Mouse (Mus musculus): ENCODE measurements around the gene Palm2. TPM values are rescaled to one million over a fixed set of nuclear protein-coding genes. Genes with fewer than 3 reads are reported as not detected.
A peak's percentile ranks its signal among the peaks of the same experiment; 100 is the strongest.

The Palm2 gene
- total RNA-seq, 2 experiments from 2014 or later = 45.6 to 56.3 TPM

DNA sequence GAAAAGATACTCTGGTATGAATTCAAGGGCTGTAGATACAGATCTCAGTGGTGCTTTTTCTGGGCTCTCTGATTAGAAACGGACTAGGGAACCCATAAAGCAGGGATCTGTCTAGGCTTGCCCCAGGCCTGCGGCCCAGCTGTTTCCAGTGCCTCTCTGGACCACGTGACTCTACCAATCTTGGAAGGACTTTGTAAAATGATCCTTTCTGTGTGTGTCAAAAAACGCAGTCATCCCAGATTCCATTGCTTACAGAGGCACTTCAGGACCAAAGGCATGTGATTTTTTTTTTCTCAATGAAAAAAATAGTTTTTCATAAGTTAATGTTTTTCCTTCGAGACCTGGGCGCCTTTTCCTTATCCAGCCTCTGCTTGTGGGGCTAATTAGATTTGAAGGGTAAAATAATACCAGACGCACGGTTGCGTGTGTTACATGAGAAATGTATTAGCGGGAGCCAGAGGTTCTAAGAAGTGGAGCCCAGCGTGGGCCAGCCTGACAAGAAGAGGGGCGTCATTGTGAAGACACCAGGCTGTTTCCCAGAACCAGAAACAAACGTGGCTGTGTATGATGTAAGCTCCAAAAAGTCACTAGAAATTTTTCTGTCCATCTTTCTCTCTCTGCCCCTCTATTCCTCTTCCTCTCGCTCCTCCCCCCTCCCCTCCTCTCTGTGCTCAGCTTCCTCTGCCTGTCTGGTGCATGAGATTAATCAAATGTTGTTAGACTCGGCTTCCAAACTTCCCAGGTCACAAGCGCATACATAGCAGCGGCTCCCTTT lies 177.4 kb downstream of the Palm2 start:
- no peak for DNase-seq (ENCODE audit: low spot score in 2 of 2)

DNA sequence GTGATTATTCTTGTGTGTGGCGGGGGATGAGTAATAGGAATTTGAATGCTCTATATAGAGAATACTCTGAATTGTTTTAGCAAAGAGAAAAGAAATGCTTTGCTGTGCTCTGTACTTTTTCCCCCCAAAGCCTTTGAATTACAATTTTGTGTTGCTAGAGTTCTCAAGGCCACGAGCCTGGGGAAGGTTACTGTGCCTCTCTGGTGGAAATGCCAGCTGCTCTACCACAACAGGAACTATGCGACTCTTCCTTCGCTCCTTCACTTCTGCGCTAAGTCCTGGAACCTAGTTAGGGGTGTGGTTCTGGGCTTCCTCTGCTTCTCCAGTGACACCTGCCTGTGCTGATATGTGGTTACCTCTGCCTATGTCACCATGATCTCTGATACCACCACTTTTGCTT lies 178.7 kb downstream of the Palm2 start:
- no peak for DNase-seq (ENCODE audit: low spot score in 2 of 2)

DNA sequence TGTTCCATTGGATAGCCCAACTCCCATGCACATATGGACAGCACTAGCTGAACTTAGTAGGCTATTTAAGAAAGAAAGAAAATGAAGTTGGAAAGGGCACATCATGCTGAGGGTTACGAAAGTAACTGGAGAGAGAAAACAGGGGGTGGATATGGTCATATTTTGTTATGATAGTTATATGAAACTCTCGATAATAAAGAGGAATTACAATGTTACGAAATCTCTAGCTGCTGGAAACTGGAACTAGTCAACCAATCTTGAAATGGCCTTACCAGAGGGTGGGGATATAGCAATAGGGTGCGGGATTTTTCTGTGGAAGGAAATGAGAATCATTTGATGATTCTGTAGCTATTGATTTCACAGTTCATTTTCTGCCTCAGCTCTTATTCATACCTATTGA lies 180.6 kb downstream of the Palm2 start:
- DNase-seq (ENCODE audit: low spot score in 2 of 2) = no peak

DNA sequence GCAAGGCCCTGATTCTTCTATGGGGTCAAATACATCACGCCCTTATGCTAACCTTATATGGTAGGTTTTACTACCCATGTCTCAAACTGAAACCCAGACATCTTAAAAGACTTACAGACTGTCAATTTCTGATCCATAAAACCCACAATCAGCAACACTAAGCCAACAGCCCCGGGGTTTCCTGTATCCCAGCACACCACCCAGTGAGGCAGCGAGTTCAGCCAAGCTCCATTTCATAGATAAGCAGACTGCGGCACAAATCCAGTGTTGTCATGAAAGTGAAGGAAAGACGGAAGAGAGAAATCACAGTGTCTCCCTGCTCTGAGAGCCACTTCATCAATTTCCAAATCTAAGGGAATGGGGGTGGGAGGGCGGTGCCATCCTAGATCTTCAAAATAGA lies 184.7 kb downstream of the Palm2 start:
- DNase-seq (ENCODE audit: low spot score in 2 of 2) = no peak

DNA sequence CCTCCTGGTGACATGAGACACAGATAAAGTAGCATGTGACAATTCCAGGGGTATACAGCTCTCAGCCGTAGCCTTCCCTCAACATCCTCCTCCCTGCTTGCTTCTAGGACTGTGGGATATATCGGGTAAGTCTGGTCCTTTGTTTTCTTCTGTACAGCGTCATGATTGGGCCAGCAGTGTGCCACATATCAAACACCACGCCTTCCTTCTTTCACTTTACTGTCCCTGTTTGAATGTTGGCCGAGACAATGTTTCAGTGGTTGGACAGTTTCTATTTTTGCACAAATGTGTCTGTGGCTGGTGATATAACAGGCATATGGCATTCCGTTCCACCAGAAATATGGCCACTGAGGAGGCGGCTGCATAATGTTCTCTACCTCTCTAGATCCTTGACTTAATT lies 188.8 kb downstream of the Palm2 start:
- DNase-seq (ENCODE audit: low spot score in 2 of 2) = no peak

DNA sequence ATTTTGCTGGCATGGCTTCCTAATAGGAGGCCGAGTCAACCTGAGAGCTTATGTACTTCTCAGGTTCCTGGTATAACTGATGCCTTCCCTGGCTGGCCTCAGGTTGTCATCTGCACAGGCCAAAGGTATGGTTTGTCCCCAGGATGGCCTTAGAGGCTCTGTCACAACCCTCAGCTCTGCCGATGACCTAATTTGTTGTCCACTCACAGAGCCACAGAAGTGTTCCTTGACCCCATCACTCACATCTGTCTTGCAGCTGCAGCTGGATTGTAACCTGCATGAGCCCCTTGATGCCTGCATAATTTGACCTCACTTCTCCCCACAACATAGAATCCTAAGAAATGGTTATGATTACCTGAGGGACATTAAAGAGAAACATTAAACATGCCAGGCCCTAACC lies 190.8 kb downstream of the Palm2 start:
- no peak for DNase-seq (ENCODE audit: low spot score in 2 of 2)

DNA sequence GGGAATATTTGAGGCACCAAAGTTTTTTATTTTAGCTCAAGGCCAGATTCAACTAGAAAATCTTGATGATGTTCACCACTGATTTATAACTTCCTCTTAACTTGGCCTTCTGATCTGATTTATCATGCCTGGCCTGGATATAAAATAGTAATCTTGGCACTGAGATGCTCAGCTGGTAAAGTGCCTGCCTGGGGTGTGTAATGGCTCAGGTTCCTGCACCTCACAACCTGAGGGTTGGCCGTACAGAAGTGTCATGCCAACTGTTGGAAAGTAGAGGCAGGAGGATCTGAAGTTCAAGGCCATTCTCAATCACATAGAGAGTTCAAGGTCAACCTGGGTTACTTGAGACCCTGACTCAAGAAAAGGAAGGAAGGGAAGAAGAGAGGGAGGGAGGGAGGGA lies 191.3 kb downstream of the Palm2 start:
- DNase-seq (ENCODE audit: low spot score in 2 of 2) = no peak

DNA sequence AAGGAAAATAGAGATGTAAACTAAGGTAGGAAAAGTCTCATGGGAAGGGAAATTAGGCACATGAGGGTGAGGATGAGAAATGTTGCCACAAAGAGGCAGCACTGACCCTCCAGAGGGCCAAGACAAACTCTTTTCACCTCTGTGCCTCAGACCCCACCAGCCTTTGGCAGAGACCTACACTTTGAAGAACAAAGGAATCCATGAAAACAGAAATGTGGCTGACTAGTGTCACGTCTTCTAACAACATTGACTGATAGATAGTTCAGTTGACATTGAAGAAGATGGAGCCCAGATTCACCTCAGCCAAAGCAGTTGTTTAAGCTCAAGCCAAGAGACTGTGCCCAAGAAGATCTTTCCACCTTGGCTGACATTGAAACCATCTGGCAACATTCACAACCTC lies 191.7 kb downstream of the Palm2 start:
- DNase-seq (ENCODE audit: low spot score in 2 of 2) = no peak

DNA sequence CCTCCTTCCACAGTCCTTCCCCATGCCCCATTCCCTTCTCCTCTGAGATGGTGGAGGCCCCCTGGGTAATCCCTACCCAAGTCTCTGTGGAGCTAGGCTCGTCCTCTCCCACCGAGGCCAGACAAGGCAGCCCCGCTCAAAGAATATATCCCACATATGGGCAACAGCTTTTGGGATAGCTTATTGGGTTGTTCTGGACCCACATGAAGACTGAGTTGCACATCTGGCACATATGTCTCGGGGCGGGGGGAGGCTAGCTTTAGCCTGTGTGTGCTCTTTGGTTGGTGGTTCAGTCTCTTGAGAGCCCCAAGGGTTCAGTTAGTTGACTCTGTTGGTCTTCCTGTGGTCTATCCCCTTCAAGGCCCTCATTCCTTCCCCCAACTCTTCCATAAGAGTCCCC lies 192.9 kb downstream of the Palm2 start:
- no peak for DNase-seq (ENCODE audit: low spot score in 2 of 2)

DNA sequence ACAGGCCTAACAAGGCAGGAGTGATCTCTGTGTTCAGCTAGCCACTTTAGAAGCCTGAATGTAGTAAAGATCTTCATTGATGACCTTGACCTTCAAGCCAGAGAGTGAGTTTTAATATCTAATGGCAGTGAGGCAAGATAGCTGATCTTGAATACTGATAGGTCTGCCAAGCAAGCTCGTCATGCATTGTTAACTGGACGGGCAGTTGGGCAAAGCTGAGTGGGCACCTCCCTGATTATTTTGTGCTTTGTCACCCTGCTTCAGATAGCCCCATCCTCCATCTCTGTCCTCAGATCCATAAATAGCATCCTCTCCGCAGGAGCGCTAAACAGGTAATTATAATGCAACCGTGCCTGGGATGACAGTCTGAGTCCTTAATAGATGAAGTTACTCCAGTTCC lies 198.3 kb downstream of the Palm2 start:
- DNase-seq (ENCODE audit: low spot score in 2 of 2) = no peak

DNA sequence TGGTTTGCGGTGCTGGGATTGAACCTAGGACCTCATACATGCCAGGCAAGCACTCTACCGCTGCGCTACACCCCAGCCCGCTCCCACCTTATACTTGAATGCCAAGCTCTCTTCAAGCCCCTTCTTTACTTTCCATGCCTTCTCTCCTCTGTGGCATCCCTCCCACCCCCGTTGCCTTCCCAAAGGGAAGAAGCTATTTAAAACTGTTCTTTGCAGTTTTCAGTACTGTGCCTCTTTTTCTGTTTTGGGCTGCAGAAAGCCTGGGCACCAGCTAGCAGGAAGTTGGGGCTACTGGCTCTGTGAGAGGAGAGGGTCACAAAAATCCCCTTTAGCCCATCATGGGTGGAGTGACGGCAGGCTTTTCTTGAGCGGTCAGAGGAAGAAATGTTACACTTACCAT lies 199.0 kb downstream of the Palm2 start:
- no peak for DNase-seq (ENCODE audit: low spot score in 2 of 2)

DNA sequence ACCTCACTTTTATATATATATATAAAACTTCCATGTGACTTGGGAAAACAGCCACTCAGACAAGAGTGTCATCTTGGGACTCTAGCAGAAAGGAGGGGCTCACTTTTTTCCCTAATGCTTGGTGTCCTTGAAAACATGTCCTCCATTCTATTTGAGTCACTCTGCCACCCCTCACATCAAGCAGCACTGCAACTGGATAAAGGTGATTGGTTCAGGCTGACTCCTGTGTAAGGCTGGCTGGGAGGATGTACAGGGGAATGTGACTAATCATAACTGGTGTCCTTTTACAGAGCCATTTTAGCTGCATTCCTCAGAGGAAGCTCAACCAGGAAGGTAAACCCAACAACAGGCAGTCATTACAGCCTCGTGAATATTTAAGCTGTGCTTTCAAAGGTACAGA lies 200.9 kb downstream of the Palm2 start:
- no peak for DNase-seq (ENCODE audit: low spot score in 2 of 2)

DNA sequence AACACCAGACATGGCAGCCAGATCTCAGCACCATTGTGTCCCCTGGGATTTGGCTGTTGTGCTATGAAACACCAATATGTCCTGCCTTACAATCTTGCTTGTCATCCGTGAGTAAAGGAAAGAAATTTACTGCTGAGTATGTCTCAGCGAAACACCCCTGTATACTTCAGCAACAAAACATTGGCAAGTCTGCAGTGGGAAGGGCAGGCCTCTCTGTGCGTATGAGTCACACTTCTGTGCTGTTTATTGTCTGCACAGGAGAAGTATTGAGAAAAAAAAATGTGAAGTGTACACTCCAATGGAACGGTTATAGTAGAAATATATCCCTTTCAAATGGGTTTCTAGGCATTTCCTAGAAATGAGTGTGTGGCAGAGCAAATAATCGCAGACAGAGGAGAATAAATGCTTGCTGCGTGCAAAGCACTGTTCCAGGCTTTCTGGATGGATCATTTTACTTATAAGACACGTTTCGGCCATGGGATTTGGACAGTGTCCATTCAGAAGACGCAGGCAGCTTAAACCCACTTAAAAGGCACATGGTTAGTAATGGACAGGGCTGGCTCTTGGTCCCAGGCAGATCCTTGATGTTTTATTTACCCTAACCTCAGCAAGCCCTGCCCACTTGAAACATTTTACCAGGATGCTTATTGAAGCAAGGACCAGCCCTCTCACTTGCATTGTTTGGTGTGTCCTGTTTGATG lies 202.9 kb downstream of the Palm2 start:
- DNase-seq (ENCODE audit: low spot score in 2 of 2) = no peak

DNA sequence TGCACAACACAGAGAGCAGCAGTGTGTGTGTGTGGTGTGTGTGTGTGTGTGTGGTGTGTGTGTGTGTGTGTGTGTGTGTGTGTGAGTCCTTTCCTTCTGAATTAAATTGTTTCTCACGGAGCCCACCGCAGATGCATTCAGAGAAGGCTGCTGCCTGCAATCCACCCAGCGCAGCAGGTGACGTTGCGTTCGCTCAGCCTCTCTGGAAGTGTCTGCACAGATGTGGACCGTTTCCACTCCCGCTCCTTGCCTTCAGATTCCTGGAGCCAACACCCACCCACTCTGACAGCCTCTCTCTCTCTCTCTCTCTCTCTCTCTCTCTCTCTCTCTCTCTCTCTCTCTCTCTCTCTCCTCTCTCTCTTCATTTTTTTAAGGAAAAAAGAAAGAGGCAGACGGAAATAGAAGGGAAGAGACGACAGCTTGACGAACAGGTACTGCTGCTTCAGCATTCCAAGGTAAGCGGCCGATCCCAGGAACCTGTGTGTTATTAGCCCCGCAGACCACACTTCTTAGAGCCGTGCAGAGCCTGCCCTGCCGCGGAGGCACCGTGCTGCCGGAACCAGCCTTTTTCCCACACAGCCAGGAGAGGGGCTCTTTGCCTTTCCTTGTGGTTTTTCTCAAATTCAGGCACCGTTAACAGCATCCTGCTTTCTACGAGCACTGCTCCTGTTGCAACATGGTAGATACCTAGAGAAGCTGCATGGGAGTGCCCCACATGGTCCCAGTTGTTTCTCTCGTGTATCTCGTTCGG lies 203.8 kb downstream of the Palm2 start:
- DNase-seq (ENCODE audit: low spot score in 2 of 2) = peak; percentile 42 to 49

DNA sequence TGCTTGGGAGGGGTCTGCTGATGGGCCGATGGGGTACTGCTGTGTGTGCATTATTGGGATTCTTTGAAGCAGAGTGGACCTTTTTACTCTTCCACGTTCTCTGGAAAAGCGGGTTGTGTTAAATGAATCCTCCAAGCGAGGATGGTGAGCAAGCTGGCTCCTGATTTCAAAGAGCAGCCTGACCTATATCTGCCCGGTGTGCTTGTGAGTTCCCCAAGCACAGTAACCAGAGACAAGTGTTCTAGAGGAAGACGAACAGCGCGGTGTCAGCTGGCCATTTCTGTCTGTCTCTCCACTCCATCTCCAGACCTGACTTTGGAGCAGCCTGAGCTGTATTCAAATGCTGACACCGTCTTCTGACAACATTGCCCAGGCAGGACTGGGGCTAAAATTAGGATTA lies 204.9 kb downstream of the Palm2 start:
- DNase-seq (ENCODE audit: low spot score in 2 of 2) = no peak

DNA sequence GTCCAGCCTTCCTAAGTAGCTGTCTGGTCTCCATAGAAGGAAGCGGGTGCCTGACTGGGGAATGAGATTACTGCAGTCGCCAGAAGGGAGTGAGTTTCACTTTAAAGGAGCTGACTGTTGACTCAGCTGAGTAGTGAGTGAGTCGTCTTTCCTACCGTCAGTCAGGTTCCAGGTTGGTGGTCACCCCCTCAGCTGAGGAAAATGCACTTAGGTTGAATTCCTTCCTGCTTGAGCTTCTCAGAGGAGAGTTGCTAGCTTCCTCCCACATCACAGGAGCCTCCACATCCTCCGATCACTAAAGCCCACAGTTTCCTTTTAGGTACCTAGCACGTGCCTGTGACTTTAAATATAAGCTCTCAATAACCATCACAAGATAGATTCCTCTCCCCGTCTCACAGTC lies 206.2 kb downstream of the Palm2 start:
- DNase-seq (ENCODE audit: low spot score in 2 of 2) = no peak

DNA sequence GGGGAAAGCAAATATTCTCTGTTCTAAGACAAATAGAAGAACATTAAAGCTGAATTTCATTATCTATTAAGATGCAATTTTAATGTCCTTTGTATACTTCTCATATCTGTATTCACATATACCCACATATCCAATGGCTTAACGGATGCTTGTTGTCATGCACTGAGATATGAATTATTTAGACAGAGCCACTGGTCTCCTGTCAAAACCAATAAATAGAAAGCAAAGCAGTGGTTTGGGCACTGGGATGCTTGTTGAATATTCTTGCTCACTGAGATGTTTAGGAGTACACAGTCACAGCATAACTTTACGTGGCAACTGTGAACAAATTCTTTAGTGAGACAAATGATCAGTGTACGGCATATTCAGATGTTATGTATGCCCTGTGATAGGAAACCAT lies 206.9 kb downstream of the Palm2 start:
- DNase-seq (ENCODE audit: low spot score in 2 of 2) = no peak

DNA sequence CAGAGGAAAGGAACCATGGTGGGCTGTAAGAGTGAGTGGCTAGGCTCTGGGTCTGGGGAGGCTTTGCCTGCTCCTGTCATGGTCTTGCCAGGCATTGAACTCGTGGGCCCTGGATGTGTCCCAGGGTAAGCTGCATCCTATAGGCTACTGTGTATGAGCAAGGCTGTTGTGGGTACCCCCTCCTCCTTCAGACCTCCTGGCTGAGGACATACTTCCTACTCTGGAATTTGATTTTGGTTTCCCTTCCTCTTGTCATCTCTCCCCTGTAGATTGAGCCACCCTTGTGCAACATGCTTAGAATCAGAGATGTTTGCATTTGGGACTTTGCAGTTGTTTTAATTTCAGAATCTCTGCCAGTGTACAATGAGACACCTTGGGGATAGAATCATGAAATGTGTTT lies 216.9 kb downstream of the Palm2 start:
- DNase-seq (ENCODE audit: low spot score in 2 of 2) = no peak

DNA sequence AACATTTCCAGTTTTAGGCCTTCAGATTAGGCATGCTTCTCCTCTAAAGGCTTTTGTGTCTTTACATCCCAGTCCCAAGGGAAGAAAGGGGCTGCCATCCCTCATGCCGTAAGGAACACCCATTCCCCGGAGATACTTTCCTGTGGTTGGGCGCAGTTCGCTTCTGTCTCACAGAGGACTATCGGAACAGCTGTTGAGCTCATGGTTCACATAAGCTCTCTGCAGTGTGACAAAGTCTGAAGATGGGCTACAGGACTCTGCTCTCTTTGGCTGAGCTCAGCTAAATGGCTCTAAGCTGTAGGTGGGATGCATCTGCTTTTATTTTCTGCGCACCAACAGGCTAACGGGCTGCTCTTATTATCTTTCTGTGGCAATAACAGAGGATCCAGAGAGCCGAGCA lies 217.5 kb downstream of the Palm2 start:
- no peak for DNase-seq (ENCODE audit: low spot score in 2 of 2)

DNA sequence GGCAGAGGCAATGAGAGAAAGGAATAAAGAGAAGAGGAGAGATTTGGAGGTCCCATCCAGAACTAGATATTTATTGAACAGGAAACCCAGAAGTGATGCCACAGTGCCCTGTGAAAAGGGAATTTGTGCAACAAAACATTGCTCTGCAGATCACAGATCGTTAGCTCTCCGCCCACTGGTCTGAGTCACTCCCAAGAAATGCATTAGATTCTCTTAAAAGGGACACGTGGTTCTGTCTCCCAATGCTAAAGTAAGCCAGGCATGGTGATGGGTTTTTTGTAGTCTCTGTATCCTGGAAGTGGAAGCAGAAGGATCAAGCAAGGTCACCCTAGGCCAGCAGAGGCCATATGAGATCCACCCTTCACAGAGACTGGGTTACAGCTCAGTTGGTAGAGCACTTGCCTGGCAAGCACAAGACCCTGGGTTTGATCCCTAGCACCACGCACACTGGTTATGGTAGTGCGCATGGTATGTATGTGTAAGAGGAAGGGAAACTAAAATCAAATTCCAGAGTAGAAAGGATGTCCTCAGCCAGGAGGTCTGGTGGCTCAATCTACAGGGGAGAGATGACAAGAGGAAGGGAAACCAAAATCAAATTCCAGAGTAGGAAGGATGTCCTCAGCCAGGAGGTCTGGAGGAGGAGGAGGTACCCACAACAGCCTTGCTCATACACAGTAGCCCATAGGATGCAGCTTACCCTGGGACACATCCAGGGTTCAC lies 218.3 kb downstream of the Palm2 start:
- no peak for DNase-seq (ENCODE audit: low spot score in 2 of 2)

DNA sequence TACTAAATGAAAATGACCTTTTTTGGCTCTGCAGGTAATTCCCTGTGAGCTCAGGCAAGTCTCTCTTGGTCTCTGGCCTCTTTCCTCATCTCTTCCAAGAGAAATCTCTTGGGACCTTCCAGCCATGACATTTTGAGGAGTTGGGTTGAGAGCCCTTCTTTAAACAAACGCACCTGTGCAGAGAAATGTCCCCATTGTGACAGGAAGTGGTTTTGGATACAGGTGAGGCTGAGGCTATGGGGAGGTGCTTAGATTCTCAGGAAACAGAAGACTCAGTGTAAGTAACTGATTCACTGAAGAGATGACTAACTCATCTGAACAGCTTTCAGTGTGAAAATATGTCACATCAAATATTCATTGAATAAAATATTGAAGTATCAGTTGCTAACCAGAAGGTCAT lies 221.9 kb downstream of the Palm2 start:
- no peak for DNase-seq (ENCODE audit: low spot score in 2 of 2)

DNA sequence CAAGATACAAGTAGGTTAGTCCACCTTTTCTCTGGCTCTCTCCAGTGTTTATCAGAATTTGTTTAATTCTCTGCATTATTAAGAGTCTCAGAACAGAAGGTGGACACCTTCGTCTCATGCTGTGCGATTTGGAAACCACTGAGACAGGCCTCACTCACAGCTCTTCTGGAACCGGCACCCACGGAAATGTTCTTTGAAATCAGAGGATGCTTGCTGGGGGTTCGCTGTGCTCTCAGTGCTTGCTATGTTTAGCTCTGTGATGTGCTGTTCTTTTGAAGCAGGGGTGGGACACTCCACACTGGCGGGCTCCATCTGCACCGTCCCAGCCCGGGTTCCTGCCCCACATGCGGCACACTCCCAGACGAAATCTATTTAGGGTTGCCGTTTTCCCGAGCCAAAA lies 222.3 kb downstream of the Palm2 start:
- DNase-seq (ENCODE audit: low spot score in 2 of 2) = peak in 1 of 2 experiments; percentile 33

All from layer of hippocampus, postnatal 10 days (tissue).